Mouse (Mus musculus): Measurements from ENCODE around the gene Nr4a2. TPM values are rescaled to one million over a fixed set of nuclear protein-coding genes. Genes with fewer than 3 reads are reported as not detected.

The Nr4a2 gene
- 1.2 and 2.4 TPM in 2 replicates for polyA plus RNA-seq (2012; ENCODE audit: low replicate concordance)

GRCm38 (mm10) chr2:57123991-57124840 lies at the start of gene Nr4a2:
TSS of gene Nr4a2 (minus strand) at chr2:57124003.

Other genes starting within 250 kb of the Nr4a2 start
- gene Gpd2, start 113.6 kb upstream of the Nr4a2 start, polyA plus RNA-seq (2012; ENCODE audit: low replicate concordance) = 0.96 and 3.6 TPM in 2 replicates